Mouse (Mus musculus): ENCODE results near the gene Prss23. TPM values are rescaled to one million over a fixed set of nuclear protein-coding genes. Genes with fewer than 3 reads are reported as not detected.

The Prss23 gene
- 48.2 and 62.3 TPM in 2 replicates for polyA plus RNA-seq (2012; rRNA removed)

GRCm38 (mm10) chr7:89526731-89527429 lies at the start of gene Prss23:
Gene Prss23 (minus strand): TSS chr7:89527187.

Other genes with a start within 250 kb of the Prss23 start
- 51.8 and 80.7 TPM in 2 replicates for gene Tmem135, start 123.0 kb downstream of the Prss23 start, polyA plus RNA-seq (2012; rRNA removed)
- gene Fzd4, start 122.8 kb downstream of the Prss23 start, polyA plus RNA-seq (2012; rRNA removed), result 5.8 and 5.9 TPM in 2 replicates
- 4.9 and 7.7 TPM in 2 replicates for gene Me3, start 105.2 kb upstream of the Prss23 start, polyA plus RNA-seq (2012; rRNA removed)

Data from stomach, adult 2 months (tissue).